In the genomic region with DNA sequence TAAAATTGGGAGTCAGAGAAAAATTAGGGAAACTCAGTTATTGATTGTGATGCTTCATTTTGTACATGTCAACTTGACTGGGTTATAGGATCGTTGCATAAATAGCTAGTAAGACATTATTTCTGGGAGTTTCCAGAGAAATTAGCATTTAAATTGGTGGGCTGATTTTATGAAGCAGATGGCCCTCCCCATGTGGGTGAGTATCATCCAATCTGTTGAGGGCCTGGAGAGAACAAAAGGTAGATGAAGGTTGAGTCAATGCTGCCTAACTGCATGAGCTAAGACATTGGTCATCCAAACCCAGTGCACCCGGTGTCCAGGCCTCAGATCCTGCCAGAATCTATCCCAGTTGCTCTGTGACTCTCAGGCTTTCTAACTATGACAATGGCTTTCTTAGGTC, we compare ENCODE assay signal across 20 mouse cellular contexts. TPM values are rescaled to one million over a fixed set of nuclear protein-coding genes. Genes with fewer than 3 reads are reported as not detected.
DNase-seq lines count a peak whose midpoint lies in the region; ATAC-seq lines count a peak whose summit lies in the region.
"Had no signal": no experiment of that assay in that cellular context is flagged by ENCODE, and none has a peak within 500 bp of the region (broad histone marks: within the 10 kb centered on the region; RNA-seq: fewer than 3 reads in every experiment).

No protein-coding gene starts in this region.

- no peak overlapping the region for H3K4me3 ChIP-seq in heart, embryonic 13.5 days
- H3K4me3 ChIP-seq in heart, embryonic 10.5 days, result no peak overlapping the region
- H3K4me3 ChIP-seq in intestine, embryonic 15.5 days (replicated peaks), result no peak overlapping the region
- H3K4me3 ChIP-seq: embryonic facial prominence, embryonic 12.5 days; midbrain, embryonic 10.5 days; myocyte; neural tube, embryonic 13.5 days had no signal

- peak overlapping the region; percentile 37 for H3K27ac ChIP-seq in heart, embryonic 13.5 days (replicated peaks)
- no peak overlapping the region for H3K27ac ChIP-seq in heart, embryonic 10.5 days
- no peak overlapping the region for H3K27ac ChIP-seq in intestine, embryonic 15.5 days
- H3K27ac ChIP-seq: embryonic facial prominence, embryonic 12.5 days; kidney, postnatal 0 days; midbrain, embryonic 10.5 days; neural tube, embryonic 13.5 days had no signal

- 78% methylated on average over 2 of the region's 2 CpGs for WGBS in heart, embryonic 13.5 days
- WGBS in heart, embryonic 10.5 days, result 82% methylated on average over 2 of the region's 2 CpGs
- 87% methylated on average over 2 of the region's 2 CpGs for WGBS in intestine, embryonic 15.5 days

- no peak overlapping the region for H3K4me2 ChIP-seq in heart, embryonic 13.5 days
- H3K4me2 ChIP-seq in intestine, embryonic 15.5 days (replicated peaks), result no peak overlapping the region
- H3K4me2 ChIP-seq: embryonic facial prominence, embryonic 12.5 days; neural tube, embryonic 13.5 days had no signal

- no peak for DNase-seq in heart, embryonic 10.5 days (ENCODE audit: low spot score)
- peak; percentile 22 for DNase-seq in left cerebral cortex, postnatal 4 days
- DNase-seq in left cerebral cortex, adult 9 months (ENCODE audit: low spot score in 2 of 2), result no peak
- DNase-seq in layer of hippocampus, adult 8-10 months (ENCODE audit: low spot score in 2 of 2), result peak; percentile 41 to 63
- DNase-seq in kidney, adult 18-20 months, result no peak
- DNase-seq: cerebellum, adult 9-11 months; thymus, postnatal 14 days had no signal

- no peaks in the 10 kb centered on the region for H3K36me3 ChIP-seq in heart, embryonic 13.5 days
- H3K36me3 ChIP-seq in heart, embryonic 10.5 days, result no peaks in the 10 kb centered on the region
- H3K36me3 ChIP-seq in intestine, embryonic 15.5 days, result no peaks in the 10 kb centered on the region
- H3K36me3 ChIP-seq: embryonic facial prominence, embryonic 12.5 days; midbrain, embryonic 10.5 days; neural tube, embryonic 13.5 days had no signal

- no peaks in the 10 kb centered on the region for H3K27me3 ChIP-seq in heart, embryonic 13.5 days (replicated peaks)
- H3K27me3 ChIP-seq in heart, embryonic 10.5 days (ENCODE audit: insufficient read depth, poor library complexity, severe bottlenecking), result no peaks in the 10 kb centered on the region
- H3K27me3 ChIP-seq in intestine, embryonic 15.5 days (replicated peaks), result no peaks in the 10 kb centered on the region
- H3K27me3 ChIP-seq: embryonic facial prominence, embryonic 12.5 days; neural tube, embryonic 13.5 days had no signal

- intact Hi-C loops in left cerebral cortex, postnatal 4 days (cut with DNase I), result no loop called here

- H3K4me1 ChIP-seq in heart, embryonic 13.5 days, result peaks cover 7% of the 10 kb centered on the region
- no peaks in the 10 kb centered on the region for H3K4me1 ChIP-seq in heart, embryonic 10.5 days
- no peaks in the 10 kb centered on the region for H3K4me1 ChIP-seq in intestine, embryonic 15.5 days (replicated peaks)
- H3K4me1 ChIP-seq: embryonic facial prominence, embryonic 12.5 days; midbrain, embryonic 10.5 days; neural tube, embryonic 13.5 days had no signal

- H3K9me3 ChIP-seq in heart, embryonic 13.5 days, result no peaks in the 10 kb centered on the region
- no peaks in the 10 kb centered on the region for H3K9me3 ChIP-seq in heart, embryonic 10.5 days
- H3K9me3 ChIP-seq in intestine, embryonic 15.5 days, result no peaks in the 10 kb centered on the region
- H3K9me3 ChIP-seq: embryonic facial prominence, embryonic 12.5 days; midbrain, embryonic 10.5 days; neural tube, embryonic 13.5 days had no signal

- H3K9ac ChIP-seq in heart, embryonic 13.5 days, result no peak overlapping the region
- no peak overlapping the region for H3K9ac ChIP-seq in intestine, embryonic 15.5 days
- H3K9ac ChIP-seq: embryonic facial prominence, embryonic 12.5 days; neural tube, embryonic 13.5 days had no signal

- no peak for ATAC-seq in heart, embryonic 13.5 days (ENCODE audit: extremely low read depth, insufficient number of reproducible peaks, low FRiP score, low TSS enrichment)
- no peak for ATAC-seq in intestine, embryonic 15.5 days
- ATAC-seq: activated CD4-positive, CD25-positive, alpha-beta regulatory T cell, adult 4 months; midbrain, embryonic 16.5 days had no signal

RNA-seq across cellular contexts. Expression of a gene that starts 19.8 kb away (rescaled TPM):
- polyA plus RNA-seq in heart, embryonic 13.5 days (2015; fragmentation: Nextera tagmentation; extraction: Ambion mirVana), result 0.03 and 0.12 TPM in 2 replicates
- polyA plus RNA-seq in heart, embryonic 10.5 days (2016; fragmentation: Nextera tagmentation; extraction: Ambion mirVana), result not detected in 2 replicates
- 1 to 10 TPM; 4.1 to 5.0 TPM for total RNA-seq in left cerebral cortex, postnatal 4 days (2021)
- total RNA-seq in layer of hippocampus, adult 8-10 months (2022), result 10 to 100 TPM; 14.4 to 16.8 (median 15.7) TPM
- polyA plus RNA-seq in intestine, embryonic 15.5 days (2015; fragmentation: Nextera tagmentation; extraction: Ambion mirVana), result 0.28 and 0.39 TPM in 2 replicates
- total RNA-seq: gastrocnemius, postnatal 10 days; hematopoietic stem cell, adult 5-6 weeks; MEL had no signal
- polyA plus RNA-seq: liver, adult 2 months; myocyte had no signal

Comparison
In these comparisons a context has a peak if more than half of its experiments do, and no peak if none do; other contexts are left out.
1. DNase-seq: peak in left cerebral cortex, postnatal 4 days (single experiment) and layer of hippocampus, adult 8-10 months (2 of 2); none in heart, embryonic 10.5 days (single experiment), left cerebral cortex, adult 9 months (0 of 2) and kidney, adult 18-20 months (single experiment).